Mouse (Mus musculus): ENCODE measurements around the gene Apol7b.
"Not testable (repeated sequence)": the region's sequence is repeated elsewhere in the genome, so short reads cannot be mapped to it uniquely, and the experiment has no call there.

The Apol7b gene

GRCm38 (mm10) chr15:77447392-77447791, at the start of gene Apol7b:
TSS of gene Apol7b (minus strand) at chr15:77447492.
- not testable (repeated sequence) for DNase-seq (ENCODE audit: low spot score in 2 of 2)

- DNase-seq (ENCODE audit: low spot score in 2 of 2) = not testable (repeated sequence)
Measured at GRCm38 (mm10) chr15:77494694-77495093, 47.4 kb upstream of the Apol7b start.

GRCm38 (mm10) chr15:77493181-77493580, 45.9 kb upstream of the Apol7b start:
- DNase-seq (ENCODE audit: low spot score in 2 of 2) = not testable (repeated sequence)

- DNase-seq (ENCODE audit: low spot score in 2 of 2) = no peak
Measured at GRCm38 (mm10) chr15:77482140-77482794, 35.0 kb upstream of the Apol7b start.

- not testable (repeated sequence) for DNase-seq (ENCODE audit: low spot score in 2 of 2)
Measured at GRCm38 (mm10) chr15:77476693-77477092, 29.4 kb upstream of the Apol7b start, which contains the start of gene Apol10a. TSS of gene Apol10a (plus strand) at chr15:77477047.

GRCm38 (mm10) chr15:77474699-77475390, 27.6 kb upstream of the Apol7b start:
- not testable (repeated sequence) for DNase-seq (ENCODE audit: low spot score in 2 of 2)

- not testable (repeated sequence) for DNase-seq (ENCODE audit: low spot score in 2 of 2)
Measured at GRCm38 (mm10) chr15:77449927-77450326, 2.6 kb upstream of the Apol7b start.

- not testable (repeated sequence) for DNase-seq (ENCODE audit: low spot score in 2 of 2)
Measured at GRCm38 (mm10) chr15:77445668-77446067, 1.6 kb downstream of the Apol7b start.

GRCm38 (mm10) chr15:77444746-77445145, 2.5 kb downstream of the Apol7b start:
- peak; percentile 37 to 55 for DNase-seq (ENCODE audit: low spot score in 2 of 2)

- not testable (repeated sequence) for DNase-seq (ENCODE audit: low spot score in 2 of 2)
Measured at GRCm38 (mm10) chr15:77428690-77429448, 18.4 kb downstream of the Apol7b start.

- not testable (repeated sequence) for DNase-seq (ENCODE audit: low spot score in 2 of 2)
Measured at GRCm38 (mm10) chr15:77422925-77423324, 24.4 kb downstream of the Apol7b start.

- not testable (repeated sequence) for DNase-seq (ENCODE audit: low spot score in 2 of 2)
Measured at GRCm38 (mm10) chr15:77419657-77420056, 27.6 kb downstream of the Apol7b start.

- DNase-seq (ENCODE audit: low spot score in 2 of 2) = not testable (repeated sequence)
Measured at GRCm38 (mm10) chr15:77416655-77417333, 30.5 kb downstream of the Apol7b start.

- DNase-seq (ENCODE audit: low spot score in 2 of 2) = not testable (repeated sequence)
Measured at GRCm38 (mm10) chr15:77415653-77416052, 31.6 kb downstream of the Apol7b start.

GRCm38 (mm10) chr15:77412695-77413094, 34.6 kb downstream of the Apol7b start:
- DNase-seq (ENCODE audit: low spot score in 2 of 2) = not testable (repeated sequence)

- DNase-seq (ENCODE audit: low spot score in 2 of 2) = not testable (repeated sequence)
Measured at GRCm38 (mm10) chr15:77411035-77411434, 36.3 kb downstream of the Apol7b start, which contains the start of gene Apol9a. TSS of gene Apol9a (minus strand) at chr15:77411135.

- not testable (repeated sequence) for DNase-seq (ENCODE audit: low spot score in 2 of 2)
Measured at GRCm38 (mm10) chr15:77406370-77406769, 40.9 kb downstream of the Apol7b start.

- not testable (repeated sequence) for DNase-seq (ENCODE audit: low spot score in 2 of 2)
Measured at GRCm38 (mm10) chr15:77399027-77399426, 48.3 kb downstream of the Apol7b start, which contains the start of gene Apol7a. TSS of gene Apol7a (minus strand) at chr15:77399110.

GRCm38 (mm10) chr15:77397450-77398132, 49.7 kb downstream of the Apol7b start:
- not testable (repeated sequence) for DNase-seq (ENCODE audit: low spot score in 2 of 2)

- DNase-seq (ENCODE audit: low spot score in 2 of 2) = not testable (repeated sequence)
Measured at GRCm38 (mm10) chr15:77393832-77394231, 53.5 kb downstream of the Apol7b start.

- no peak for DNase-seq (ENCODE audit: low spot score in 2 of 2)
Measured at GRCm38 (mm10) chr15:77387462-77387861, 59.8 kb downstream of the Apol7b start.
